23 mouse cellular contexts compared by ENCODE assay signal in the genomic region with DNA sequence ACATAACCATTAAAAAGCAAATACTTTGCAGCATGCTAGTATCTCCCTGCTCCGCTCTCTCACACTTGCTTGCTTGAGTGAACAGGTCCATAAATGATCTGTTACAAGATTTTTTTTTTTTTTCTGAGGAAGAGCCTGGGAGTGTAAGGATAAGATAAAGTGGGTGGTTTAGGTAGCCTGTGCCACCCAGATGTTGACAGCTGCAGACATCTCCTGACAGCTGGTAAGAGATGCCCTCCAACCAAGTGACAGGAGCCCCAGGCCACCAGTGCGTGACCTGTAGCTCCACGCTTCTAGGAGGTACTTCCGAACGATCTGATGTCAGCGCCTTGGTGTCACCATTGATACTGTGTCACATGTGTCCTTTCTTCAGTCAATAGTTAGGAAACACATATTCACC.
"Had no signal": no experiment of that assay in that cellular context is flagged by ENCODE, and none has a peak within 500 bp of the region (broad histone marks: within the 10 kb centered on the region; RNA-seq: fewer than 3 reads in every experiment).

No protein-coding gene starts in this region.

- H3K9ac ChIP-seq: kidney, embryonic 15.5 days; limb, embryonic 12.5 days; limb, embryonic 15.5 days; neural tube, embryonic 12.5 days; neural tube, embryonic 15.5 days had no signal

- H3K4me1 ChIP-seq: kidney, embryonic 15.5 days; limb, embryonic 12.5 days; limb, embryonic 15.5 days; neural tube, embryonic 12.5 days; neural tube, embryonic 15.5 days had no signal

- H3K27me3 ChIP-seq: kidney, embryonic 15.5 days; limb, embryonic 12.5 days; limb, embryonic 15.5 days; neural tube, embryonic 12.5 days; neural tube, embryonic 15.5 days had no signal

- DNase-seq: kidney, adult 11 months; kidney, adult 8-10 months; kidney, postnatal 10 days; kidney, postnatal 36 days; layer of hippocampus, postnatal 36 days; lung, adult 2 months; lung, postnatal 14 days; midbrain, embryonic 14.5 days; right cerebral cortex, adult 18-20 months; right cerebral cortex, postnatal 14 days; right cerebral cortex, postnatal 4 days; thymus, adult 2 months; thymus, postnatal 14 days; thymus, postnatal 4 days had no signal

- H3K4me3 ChIP-seq: kidney, embryonic 15.5 days; left cerebral cortex, adult 2 months; limb, embryonic 12.5 days; limb, embryonic 15.5 days; neural tube, embryonic 12.5 days; neural tube, embryonic 15.5 days had no signal

- H3K4me2 ChIP-seq: kidney, embryonic 15.5 days; limb, embryonic 12.5 days; limb, embryonic 15.5 days; midbrain, embryonic 11.5 days; neural tube, embryonic 12.5 days; neural tube, embryonic 15.5 days had no signal

- H3K9me3 ChIP-seq: kidney, embryonic 15.5 days; limb, embryonic 12.5 days; limb, embryonic 15.5 days; neural tube, embryonic 12.5 days; neural tube, embryonic 15.5 days had no signal

- H3K27ac ChIP-seq: kidney, embryonic 15.5 days; left cerebral cortex, adult 2 months; limb, embryonic 12.5 days; limb, embryonic 15.5 days; macrophage; neural tube, embryonic 12.5 days; neural tube, embryonic 15.5 days; stomach, postnatal 0 days had no signal
